Mouse (Mus musculus): ENCODE data around the gene Pth2. TPM values are rescaled to one million over a fixed set of nuclear protein-coding genes. Genes with fewer than 3 reads are reported as not detected.

Pth2 gene
- total and polyA plus RNA-seq, 3 experiments: not detected

DNA sequence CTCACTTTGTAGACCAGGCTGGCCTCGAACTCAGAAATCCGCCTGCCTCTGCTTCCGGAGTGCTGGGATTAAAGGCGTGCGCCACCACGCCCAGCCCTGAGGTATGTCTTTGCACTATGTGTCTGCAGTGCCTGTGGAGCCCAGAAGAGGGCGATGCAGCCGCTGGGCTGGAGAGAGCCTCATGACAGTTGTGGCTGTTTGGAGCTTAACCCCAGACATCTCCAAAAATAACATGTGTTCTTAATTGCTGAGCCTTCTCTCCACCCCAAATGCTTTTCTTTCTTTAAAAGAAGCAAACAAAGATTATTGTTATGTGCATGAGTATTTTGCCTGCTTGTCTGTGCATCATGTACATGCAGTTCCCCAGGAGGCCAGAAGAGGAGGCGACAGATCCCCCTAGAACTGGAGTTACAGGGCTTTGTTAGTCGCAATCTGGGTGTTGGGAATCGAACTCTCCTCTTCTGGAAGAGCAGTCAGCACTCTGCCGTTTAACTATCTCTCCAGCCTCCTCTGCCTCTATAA, 25.7 kb upstream of the Pth2 start:
- Histone ChIP-seq H3K27me3 (ENCODE audit: control insufficient read depth in 1 of 2, insufficient read depth in 2 of 2, low read length in 2 of 2) (no peaks in the 10 kb centered on the region), H3K27ac (ENCODE audit: control insufficient read depth, low read depth, low read length) (peak overlapping the region; percentile 85), H3K4me3 (ENCODE audit: control insufficient read depth in 1 of 2, insufficient read depth in 1 of 2, low read depth in 2 of 2, low read length in 2 of 2) (peak overlapping the region; percentile 69 to 85), H3K9ac (ENCODE audit: control insufficient read depth, low read depth, low read length, poor library complexity, severe bottlenecking) (peak overlapping the region; percentile 63), H3K4me1 (ENCODE audit: control insufficient read depth in 1 of 2, insufficient read depth in 2 of 2, low read length in 2 of 2) (peaks cover 4 to 12% of the 10 kb centered on the region in 2 experiments; a peak in 3 of 4 replicates), H3K36me3 (ENCODE audit: control insufficient read depth in 1 of 2, insufficient read depth in 2 of 2, low read length in 2 of 2) (peaks cover 0 to 7% of the 10 kb centered on the region in 2 experiments; a peak in 2 of 4 replicates), H3K9me3 (replicated peaks; ENCODE audit: insufficient read depth, low read length) (no peaks in the 10 kb centered on the region), H3K79me2 (ENCODE audit: control insufficient read depth, insufficient read depth, low read length, poor library complexity) (peaks cover 7% of the 10 kb centered on the region; the same call in 1 of the 2 replicates)
- DNase-seq (ENCODE audit: low read depth, low spot score): peak; percentile 89
- TF ChIP-seq ZNF384 (IDR thresholded peaks at IDR 0.05; ENCODE audit: low read depth, low read length): no peak
- TF ChIP-seq ZKSCAN1 (IDR thresholded peaks at IDR 0.05; ENCODE audit: low read depth, low read length): no peak
- no peak for TF ChIP-seq MAFK (IDR thresholded peaks at IDR 0.05; ENCODE audit: borderline replicate concordance, low read depth, low read length)
- TF ChIP-seq SMC3 (IDR thresholded peaks at IDR 0.05; ENCODE audit: low read depth, low read length): peak; percentile 31; the same call in 1 of the 2 replicates
- TF ChIP-seq SIN3A (IDR thresholded peaks at IDR 0.05; ENCODE audit: low read length): peak; percentile 10; the same call in 1 of the 2 replicates
- no peak for TF ChIP-seq MAZ (IDR thresholded peaks at IDR 0.05; ENCODE audit: low read depth, low read length)
- TF ChIP-seq USF2 (IDR thresholded peaks at IDR 0.05; ENCODE audit: borderline replicate concordance in 1 of 2, insufficient read depth in 1 of 2, low read depth in 1 of 2, low read length in 2 of 2): no peak
- TF ChIP-seq CHD1 (IDR thresholded peaks at IDR 0.05; ENCODE audit: low read depth, low read length): no peak
- TF ChIP-seq MYC (IDR thresholded peaks at IDR 0.05; ENCODE audit: low read depth, low read length): peak; percentile 69
- 0 out of 2 replicates have a peak, but pooled peaks have one; percentile 7 for TF ChIP-seq ZC3H11A (IDR thresholded peaks at IDR 0.05; ENCODE audit: low read depth, low read length)
- no peak for TF ChIP-seq GABPA (IDR thresholded peaks at IDR 0.05; ENCODE audit: low read depth, low read length)
- no peak for TF ChIP-seq JUND (IDR thresholded peaks at IDR 0.05; ENCODE audit: low read depth, low read length)
- TF ChIP-seq POLR2A (IDR thresholded peaks at IDR 0.05; ENCODE audit: control insufficient read depth in 1 of 2, insufficient read depth in 1 of 2, low read depth in 1 of 2, low read length in 2 of 2, poor library complexity in 1 of 2): no peak
- no peak for TF ChIP-seq CHD2 (IDR thresholded peaks at IDR 0.05; ENCODE audit: low read length)
- TF ChIP-seq MEF2A (IDR thresholded peaks at IDR 0.05; ENCODE audit: extremely low read depth, insufficient replicate concordance, low read depth, low read length, poor library complexity, severe bottlenecking): no peak
- TF ChIP-seq BHLHE40 (IDR thresholded peaks at IDR 0.05; ENCODE audit: borderline replicate concordance, low read depth, low read length): no peak
- TF ChIP-seq NRF1 (IDR thresholded peaks at IDR 0.05; ENCODE audit: insufficient read depth, low read depth, low read length, poor library complexity, severe bottlenecking): no peak
- peak; percentile 62; the same call in 1 of the 2 replicates for TF ChIP-seq MAX (IDR thresholded peaks at IDR 0.05; ENCODE audit: low read length)
- no peak for TF ChIP-seq GATA1 (IDR thresholded peaks at IDR 0.05; ENCODE audit: low read depth, low read length)
- TF ChIP-seq USF1 (IDR thresholded peaks at IDR 0.05; ENCODE audit: low read depth, low read length): no peak
- 0 out of 4 replicates have a peak, but pooled peaks of 1 of the 2 experiments have one; percentile 20 for TF ChIP-seq EP300 (IDR thresholded peaks at IDR 0.05; ENCODE audit: low read depth in 1 of 2, low read length in 2 of 2)
- TF ChIP-seq TCF12 (IDR thresholded peaks at IDR 0.05; ENCODE audit: low read depth, low read length): 0 out of 2 replicates have a peak, but pooled peaks have one; percentile 18
- TF ChIP-seq NELFE (IDR thresholded peaks at IDR 0.05; ENCODE audit: low read depth, low read length): no peak
- no peak for TF ChIP-seq UBTF (IDR thresholded peaks at IDR 0.05; ENCODE audit: borderline replicate concordance, insufficient read depth, low read depth, low read length)
- peak; percentile 58; the same call in 1 of the 2 replicates for TF ChIP-seq MYB (IDR thresholded peaks at IDR 0.05; ENCODE audit: low read depth, low read length)
- peak; percentile 66 to 77 (median 68) for TF ChIP-seq CTCF (IDR thresholded peaks at IDR 0.05 in 2 of 3, conservative IDR thresholded peaks at IDR 0.05 in 1 of 3; ENCODE audit: control insufficient read depth in 1 of 3, insufficient read depth in 1 of 3, low read depth in 2 of 3, low read length in 3 of 3, poor library complexity in 1 of 3, severe bottlenecking in 1 of 3)
- no peak for TF ChIP-seq POLR2AphosphoS2 (IDR thresholded peaks at IDR 0.05; ENCODE audit: low read length)
- no peak; the same call in none of the 2 replicates for TF ChIP-seq RAD21 (IDR thresholded peaks at IDR 0.05; ENCODE audit: low read depth, low read length)
- peak; percentile 57; the same call in 1 of the 2 replicates for TF ChIP-seq ELF1 (IDR thresholded peaks at IDR 0.05; ENCODE audit: low read depth, low read length)
- TF ChIP-seq POLR2AphosphoS5 (IDR thresholded peaks at IDR 0.05; ENCODE audit: borderline replicate concordance, low read depth, low read length): no peak
- no peak; the same call in none of the 2 replicates for TF ChIP-seq HCFC1 (IDR thresholded peaks at IDR 0.05; ENCODE audit: low read depth, low read length)
- no peak for TF ChIP-seq ZMIZ1 (IDR thresholded peaks at IDR 0.05; ENCODE audit: low read depth, low read length)
- peak; percentile 29; the same call in 1 of the 2 replicates for TF ChIP-seq ETS1 (IDR thresholded peaks at IDR 0.05; ENCODE audit: low read depth, low read length)
- TF ChIP-seq TBP (IDR thresholded peaks at IDR 0.05; ENCODE audit: low read depth, low read length): no peak; the same call in 1 of the 2 replicates
- no peak for TF ChIP-seq KAT2A (conservative IDR thresholded peaks at IDR 0.05; ENCODE audit: low read depth, low read length)
- TF ChIP-seq TAL1 (IDR thresholded peaks at IDR 0.05; ENCODE audit: low read length): no peak

Measured in MEL (cell line).